Mouse (Mus musculus): ENCODE results near the gene Olfr221. TPM values are rescaled to one million over a fixed set of nuclear protein-coding genes. Genes with fewer than 3 reads are reported as not detected.

The Olfr221 gene
- polyA plus RNA-seq, 1 experiment = not detected

DNA sequence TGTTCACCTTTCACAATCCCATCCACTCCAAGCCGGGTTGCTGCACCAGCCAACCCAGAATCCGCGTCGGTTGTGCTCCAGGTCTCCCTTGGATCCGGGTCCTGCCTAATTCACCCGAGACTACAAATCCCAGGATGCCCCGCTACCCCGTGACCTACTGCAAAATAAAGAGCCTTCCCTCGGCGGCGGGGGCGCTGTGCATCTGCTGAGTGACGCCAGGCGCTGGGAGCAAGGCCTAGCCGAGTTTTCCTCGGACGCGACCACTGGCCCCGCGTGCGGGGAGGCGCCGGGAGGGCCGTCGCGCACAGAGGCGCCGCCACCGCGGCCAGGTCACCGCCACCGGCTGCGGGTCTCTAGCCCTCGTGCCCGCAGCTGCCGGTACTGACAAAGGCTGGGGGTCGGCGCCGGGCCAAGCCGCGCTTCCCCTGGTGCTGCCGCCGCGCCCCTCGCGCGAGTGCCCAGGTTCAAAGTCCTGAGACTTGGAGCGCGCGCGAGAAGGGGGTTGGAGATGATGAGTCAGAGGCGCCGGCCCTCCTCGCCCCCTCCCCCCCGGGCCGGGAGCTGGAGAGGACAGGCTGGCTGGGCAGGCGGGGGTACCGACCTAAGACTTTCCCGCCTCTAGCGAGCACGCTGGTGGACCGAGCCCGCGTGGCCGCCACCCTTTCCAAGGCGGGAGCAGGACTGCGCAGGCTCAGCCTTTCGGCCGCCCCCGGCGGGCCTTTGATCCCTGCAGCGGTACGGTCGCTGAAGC, 22.5 kb downstream of the Olfr221 start:
- Histone ChIP-seq H3K4me1 (ENCODE audit: control insufficient read depth, insufficient read depth, low read length) (peaks cover 15% of the 10 kb centered on the region), H3K27ac (ENCODE audit: insufficient read depth, low read length) (peak overlapping the region; percentile 96), H3K4me3 (ENCODE audit: insufficient read depth, low read length) (peak overlapping the region; percentile 79)
- TF ChIP-seq CTCF (IDR thresholded peaks at IDR 0.05; ENCODE audit: borderline replicate concordance, insufficient read depth, low read length) (peak; percentile 44; the same call in 1 of the 2 replicates), POLR2A (IDR thresholded peaks at IDR 0.05; ENCODE audit: low read depth, low read length) (peak; percentile 76)

DNA sequence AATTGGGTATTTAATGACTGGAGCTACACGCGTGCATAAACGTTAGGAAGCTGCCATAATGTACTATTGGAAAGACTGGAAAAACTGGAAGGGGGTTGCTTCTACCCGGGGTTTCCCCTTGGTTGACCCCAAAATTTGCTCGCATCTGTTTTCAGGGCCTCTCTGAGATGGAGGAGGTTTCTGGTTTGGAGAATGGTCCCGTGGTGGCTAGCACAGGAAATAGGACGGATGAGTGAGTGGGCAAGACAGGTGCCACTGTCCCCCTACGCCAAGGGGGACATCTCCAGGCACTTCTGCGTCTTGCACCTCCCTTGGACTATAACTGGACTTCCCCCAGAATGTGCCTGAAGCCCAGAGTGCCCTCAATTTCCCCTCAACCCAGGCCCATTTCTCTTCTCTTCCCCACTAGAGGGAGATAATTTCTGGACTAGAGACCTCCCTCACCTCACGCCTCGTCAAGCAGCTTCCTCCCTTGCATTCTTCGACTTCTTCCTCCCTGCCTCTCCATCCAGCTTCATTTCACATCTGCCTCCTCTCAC, 23.1 kb downstream of the Olfr221 start:
- no peak for TF ChIP-seq POLR2A (IDR thresholded peaks at IDR 0.05; ENCODE audit: low read depth, low read length)
- peak; percentile 30; the same call in 1 of the 2 replicates for TF ChIP-seq CTCF (IDR thresholded peaks at IDR 0.05; ENCODE audit: borderline replicate concordance, insufficient read depth, low read length)
- Histone ChIP-seq H3K27ac (ENCODE audit: insufficient read depth, low read length) (peak overlapping the region; percentile 81), H3K4me1 (ENCODE audit: control insufficient read depth, insufficient read depth, low read length) (peaks cover 15% of the 10 kb centered on the region), H3K4me3 (ENCODE audit: insufficient read depth, low read length) (peak overlapping the region; percentile 79)

DNA sequence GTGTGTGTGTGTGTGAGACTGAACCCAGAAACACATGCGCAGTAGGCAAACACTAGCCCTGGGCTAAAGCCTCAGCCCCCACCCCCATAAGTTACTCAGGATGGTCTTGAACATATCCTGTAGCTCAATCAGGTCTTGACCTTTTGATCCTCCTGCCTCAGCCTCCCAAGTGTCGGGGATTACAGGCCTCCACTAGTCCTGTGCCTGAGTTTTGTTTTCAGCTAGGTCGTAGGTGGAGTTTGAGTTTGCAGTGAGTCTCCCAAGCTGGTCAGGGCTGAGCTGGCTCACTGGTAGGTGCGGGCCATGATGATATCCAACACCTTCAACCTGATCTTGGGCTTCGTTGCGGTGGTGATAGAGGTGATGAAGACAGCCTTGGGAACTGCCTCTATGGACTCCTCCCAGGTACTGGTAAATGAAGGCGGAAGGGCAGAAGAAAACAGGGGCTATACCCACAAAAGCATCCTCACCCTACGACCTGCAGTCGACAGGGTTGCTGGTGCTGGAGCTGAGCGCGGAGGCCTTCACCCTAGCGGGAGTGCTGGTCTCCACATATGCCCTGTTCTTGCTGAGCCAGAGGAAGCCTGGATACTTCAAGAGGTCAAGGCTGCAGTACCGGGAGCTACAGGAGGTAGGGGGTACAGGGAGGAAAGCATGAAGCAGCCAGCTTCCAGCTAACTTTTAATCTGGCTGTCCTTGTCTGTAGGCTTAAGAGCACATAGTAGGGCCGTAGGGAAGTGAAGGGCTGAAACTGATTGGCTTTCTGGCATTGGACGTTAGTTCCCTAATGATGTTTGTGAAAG, 23.8 kb downstream of the Olfr221 start:
- H3K4me1 ChIP-seq (ENCODE audit: control insufficient read depth, insufficient read depth, low read length) = peaks cover 14% of the 10 kb centered on the region
- 0 out of 2 replicates have a peak overlapping the region, but pooled peaks have one; percentile 79 for H3K4me3 ChIP-seq (ENCODE audit: insufficient read depth, low read length)
- H3K27ac ChIP-seq (ENCODE audit: insufficient read depth, low read length) = no peak overlapping the region
- TF ChIP-seq POLR2A (IDR thresholded peaks at IDR 0.05; ENCODE audit: low read depth, low read length) (no peak), CTCF (IDR thresholded peaks at IDR 0.05; ENCODE audit: borderline replicate concordance, insufficient read depth, low read length) (no peak)

DNA sequence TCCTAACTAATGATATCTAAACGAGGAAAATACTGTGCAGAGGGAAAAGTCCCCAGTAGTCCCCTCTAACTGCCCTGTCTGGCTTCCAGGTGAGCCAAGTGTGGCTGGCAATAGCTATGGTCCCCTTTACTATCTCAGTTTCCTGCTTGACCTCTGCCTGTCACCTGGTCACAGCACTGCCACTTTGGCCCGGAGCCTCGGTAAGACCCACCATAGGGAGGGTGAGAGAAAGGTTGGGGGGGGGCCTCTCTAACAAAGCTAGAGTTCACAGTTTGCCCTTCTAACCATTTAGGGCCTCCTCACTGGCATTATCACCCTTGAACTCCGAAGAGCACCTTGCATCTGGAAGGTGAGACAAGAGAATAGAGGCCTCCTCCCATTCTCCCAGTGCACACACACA, 24.6 kb downstream of the Olfr221 start:
- TF ChIP-seq CTCF (IDR thresholded peaks at IDR 0.05; ENCODE audit: borderline replicate concordance, insufficient read depth, low read length) (no peak), POLR2A (IDR thresholded peaks at IDR 0.05; ENCODE audit: low read depth, low read length) (no peak)
- peaks cover 11% of the 10 kb centered on the region for H3K4me1 ChIP-seq (ENCODE audit: control insufficient read depth, insufficient read depth, low read length)
- H3K4me3 ChIP-seq (ENCODE audit: insufficient read depth, low read length) = no peak overlapping the region
- H3K27ac ChIP-seq (ENCODE audit: insufficient read depth, low read length) = no peak overlapping the region

DNA sequence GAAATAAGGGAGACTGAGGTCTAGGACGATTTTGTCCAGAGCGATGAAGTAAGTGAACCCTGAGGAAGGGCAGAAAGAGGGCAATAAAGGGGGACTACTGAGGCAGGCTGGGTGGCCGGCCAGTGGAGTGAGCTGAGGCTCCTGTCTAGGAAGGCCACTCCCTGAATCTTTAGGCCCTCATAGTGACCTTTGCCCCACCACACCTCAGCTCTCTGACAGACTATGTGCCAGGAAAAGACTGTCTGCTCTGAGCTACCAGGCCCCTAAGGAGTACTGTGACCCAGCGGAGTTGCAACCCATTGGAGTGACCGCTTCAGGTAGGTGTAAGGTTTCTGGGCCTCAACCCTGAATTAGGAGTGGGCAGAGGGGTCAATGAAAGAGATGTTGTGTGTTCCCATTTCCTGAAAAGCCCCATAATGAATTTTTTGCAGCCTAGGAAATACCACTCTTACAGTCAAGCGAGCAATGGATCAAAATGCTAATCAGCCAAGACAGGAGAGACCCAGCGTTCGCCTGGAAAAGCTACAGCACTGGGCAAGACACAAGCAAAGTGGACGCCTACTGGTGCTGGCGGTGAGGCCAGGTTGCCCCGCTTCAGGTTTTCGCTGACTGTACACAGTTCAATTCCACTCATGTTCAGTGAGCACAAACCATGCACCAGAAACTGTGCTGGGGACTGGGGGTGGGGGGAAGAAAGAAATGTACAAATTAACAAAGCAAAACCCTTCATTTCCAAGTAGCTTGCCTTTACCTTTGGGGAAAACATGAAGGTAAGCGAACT, 25.4 kb downstream of the Olfr221 start:
- TF ChIP-seq CTCF (IDR thresholded peaks at IDR 0.05; ENCODE audit: borderline replicate concordance, insufficient read depth, low read length) (no peak), POLR2A (IDR thresholded peaks at IDR 0.05; ENCODE audit: low read depth, low read length) (no peak)
- no peak overlapping the region; the same call in 1 of the 2 replicates for H3K27ac ChIP-seq (ENCODE audit: insufficient read depth, low read length)
- peaks cover 9% of the 10 kb centered on the region for H3K4me1 ChIP-seq (ENCODE audit: control insufficient read depth, insufficient read depth, low read length)
- no peak overlapping the region for H3K4me3 ChIP-seq (ENCODE audit: insufficient read depth, low read length)

DNA sequence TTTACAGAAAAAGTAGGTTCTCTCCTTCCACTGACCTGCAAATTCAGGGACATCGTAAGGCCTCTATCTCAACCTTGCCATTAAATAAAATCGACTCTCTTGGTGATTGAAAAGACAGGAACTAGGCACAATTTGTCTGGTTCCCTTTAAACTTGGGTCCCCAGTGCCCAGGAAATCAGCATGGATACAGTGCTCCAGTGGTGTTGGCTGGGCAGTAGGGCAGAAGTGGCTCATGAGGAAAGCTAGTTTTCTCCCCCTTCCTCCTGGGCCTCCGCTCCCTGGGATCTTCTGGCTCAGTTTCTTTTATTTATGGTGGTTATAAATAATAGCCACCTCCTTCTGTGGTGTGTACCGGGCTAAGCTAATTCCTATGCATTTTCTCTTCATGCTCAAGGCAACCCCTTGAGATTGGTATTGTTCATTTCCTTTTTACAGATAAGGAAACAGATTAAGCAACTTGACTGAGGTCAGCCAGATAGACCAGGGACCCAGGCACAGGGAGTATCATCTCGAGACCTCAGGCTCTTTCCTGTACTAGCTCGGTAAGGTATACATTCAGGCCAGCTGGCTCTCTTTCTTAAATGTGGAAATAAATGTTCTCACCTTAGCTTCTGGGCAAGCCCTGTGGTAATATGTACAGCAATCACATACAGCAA, 26.7 kb downstream of the Olfr221 start, which contains the start of gene Tmem253:
Gene Tmem253 (plus strand): TSS at position 214 of the 656 bp plus-strand sequence.
- Histone ChIP-seq H3K27ac (ENCODE audit: insufficient read depth, low read length) (peak within 1 kb of the TSS; percentile 97), H3K4me1 (ENCODE audit: control insufficient read depth, insufficient read depth, low read length) (peaks cover 8% of the 10 kb centered on the region), H3K4me3 (ENCODE audit: insufficient read depth, low read length) (peak within 1 kb of the TSS; percentile 56)
- TF ChIP-seq POLR2A (IDR thresholded peaks at IDR 0.05; ENCODE audit: low read depth, low read length) (no peak; the same call in 1 of the 2 replicates), CTCF (IDR thresholded peaks at IDR 0.05; ENCODE audit: borderline replicate concordance, insufficient read depth, low read length) (no peak)

DNA sequence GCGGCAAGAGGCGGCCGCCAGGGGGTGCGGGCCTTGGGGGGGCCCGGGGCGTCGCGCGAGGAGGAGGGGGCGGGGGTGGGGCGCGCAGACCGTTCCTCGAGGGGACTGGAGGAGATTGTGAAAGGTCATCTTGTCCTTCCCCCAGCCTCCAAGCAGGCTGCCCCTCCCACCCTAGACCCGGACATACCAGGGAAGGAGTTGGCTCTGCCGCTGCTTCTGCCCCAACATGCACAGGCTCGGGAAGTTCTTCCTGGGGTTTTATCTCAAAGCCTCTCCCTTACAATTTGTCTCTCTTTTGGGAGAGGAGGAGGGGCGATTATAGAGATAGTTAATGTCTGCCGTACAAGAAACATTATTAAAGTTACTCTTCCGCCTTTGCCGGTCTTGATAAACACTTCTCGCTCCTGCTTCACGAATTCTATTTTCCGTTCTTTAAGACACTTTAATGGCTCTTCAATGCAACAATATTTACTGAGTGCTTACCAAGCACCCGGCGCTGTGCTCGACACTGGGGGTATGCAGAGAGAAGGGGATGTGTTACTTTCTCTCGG, 27.4 kb downstream of the Olfr221 start:
- peak overlapping the region; percentile 97 for H3K27ac ChIP-seq (ENCODE audit: insufficient read depth, low read length)
- no peak for TF ChIP-seq CTCF (IDR thresholded peaks at IDR 0.05; ENCODE audit: borderline replicate concordance, insufficient read depth, low read length)
- TF ChIP-seq POLR2A (IDR thresholded peaks at IDR 0.05; ENCODE audit: low read depth, low read length) = peak; percentile 84
- H3K4me3 ChIP-seq (ENCODE audit: insufficient read depth, low read length) = peak overlapping the region; percentile 56
- peaks cover 13% of the 10 kb centered on the region for H3K4me1 ChIP-seq (ENCODE audit: control insufficient read depth, insufficient read depth, low read length)

DNA sequence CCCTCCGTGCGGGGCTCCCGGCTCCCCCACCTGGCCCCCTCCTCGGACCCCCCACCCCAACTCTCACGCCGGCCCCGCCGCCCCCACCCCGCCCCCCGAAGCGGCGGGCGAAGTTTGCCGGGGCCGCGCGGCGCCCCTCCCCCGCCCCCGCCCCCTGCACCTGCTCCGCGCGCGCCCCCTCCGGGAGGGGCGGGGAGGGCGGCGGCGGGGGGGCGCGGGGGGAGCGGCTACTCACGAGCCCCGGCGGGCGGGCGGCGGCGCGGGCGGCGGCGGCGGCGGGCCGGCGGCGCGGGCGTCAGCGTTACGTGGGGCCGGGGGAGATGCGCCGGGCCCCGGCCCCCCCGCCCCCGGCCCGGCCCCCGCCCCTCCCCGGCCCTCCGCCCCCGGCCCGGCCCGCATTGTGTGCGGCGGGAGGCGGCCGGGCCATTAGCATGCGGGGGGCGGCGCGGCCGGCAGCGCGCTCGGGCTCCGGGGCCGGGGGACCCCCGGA, 27.9 kb downstream of the Olfr221 start:
- Histone ChIP-seq H3K27ac (ENCODE audit: insufficient read depth, low read length) (no peak overlapping the region), H3K4me1 (ENCODE audit: control insufficient read depth, insufficient read depth, low read length) (peaks cover 13% of the 10 kb centered on the region), H3K4me3 (ENCODE audit: insufficient read depth, low read length) (peak overlapping the region; percentile 33; the same call in 1 of the 2 replicates)
- TF ChIP-seq CTCF (IDR thresholded peaks at IDR 0.05; ENCODE audit: borderline replicate concordance, insufficient read depth, low read length) = no peak
- no peak for TF ChIP-seq POLR2A (IDR thresholded peaks at IDR 0.05; ENCODE audit: low read depth, low read length)

Measured in embryonic fibroblast, embryonic 13.5 days (primary cell).